Mouse (Mus musculus): Measurements from ENCODE around the gene Tceal3. TPM values are rescaled to one million over a fixed set of nuclear protein-coding genes. Genes with fewer than 3 reads are reported as not detected.
"Not testable (repeated sequence)": the region's sequence is repeated elsewhere in the genome, so short reads cannot be mapped to it uniquely, and the experiment has no call there.

Gene Tceal3
- total RNA-seq, 2 experiments from 2014 or later = 0.52 to 1.2 TPM

DNA sequence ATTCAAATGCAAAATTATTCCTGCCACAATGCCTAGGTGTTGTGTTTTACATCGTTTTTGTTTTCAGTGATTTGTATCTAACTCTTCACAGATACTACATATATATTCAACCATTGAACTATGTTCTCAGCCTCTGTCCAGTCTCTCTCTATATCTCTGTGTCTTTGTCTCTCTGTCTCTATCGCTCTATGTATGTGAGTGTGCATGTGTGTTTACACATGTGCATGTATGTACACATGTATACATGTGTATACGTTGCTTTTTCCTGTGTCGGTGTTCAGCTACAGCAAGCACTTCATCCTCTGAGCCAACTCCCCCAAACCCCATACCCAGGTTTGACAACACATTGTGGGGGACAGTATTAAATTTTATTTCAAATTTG is 101.6 kb downstream of the Tceal3 start:
- intact Hi-C loops (cut with DNase I) = no loop called here

DNA sequence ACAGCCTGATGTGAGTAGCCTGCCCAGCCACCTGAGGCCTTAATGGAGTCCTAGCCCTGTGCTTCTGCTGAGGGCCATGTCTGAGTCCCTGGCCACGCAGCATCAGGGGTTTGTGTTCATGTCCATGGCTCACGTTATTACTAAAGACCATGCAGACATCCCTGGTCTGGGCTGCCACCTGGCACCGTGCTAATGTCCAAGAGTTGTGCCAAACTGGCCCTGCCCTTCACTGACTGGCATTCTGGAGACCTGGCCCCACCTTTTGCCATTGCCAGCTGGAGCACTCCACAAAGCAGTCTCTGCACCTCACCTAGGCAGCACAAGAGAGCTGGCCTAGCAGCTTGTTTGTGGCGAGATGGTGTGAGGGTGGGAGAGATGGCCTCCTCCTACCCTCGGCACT is 102.6 kb downstream of the Tceal3 start:
- DNase-seq (ENCODE audit: low spot score) = no peak
- intact Hi-C loops (cut with DNase I) = no loop called here

More for the DNA sequence above, 101.6 kb downstream of the Tceal3 start:
- DNase-seq (ENCODE audit: low spot score) = no peak

DNA sequence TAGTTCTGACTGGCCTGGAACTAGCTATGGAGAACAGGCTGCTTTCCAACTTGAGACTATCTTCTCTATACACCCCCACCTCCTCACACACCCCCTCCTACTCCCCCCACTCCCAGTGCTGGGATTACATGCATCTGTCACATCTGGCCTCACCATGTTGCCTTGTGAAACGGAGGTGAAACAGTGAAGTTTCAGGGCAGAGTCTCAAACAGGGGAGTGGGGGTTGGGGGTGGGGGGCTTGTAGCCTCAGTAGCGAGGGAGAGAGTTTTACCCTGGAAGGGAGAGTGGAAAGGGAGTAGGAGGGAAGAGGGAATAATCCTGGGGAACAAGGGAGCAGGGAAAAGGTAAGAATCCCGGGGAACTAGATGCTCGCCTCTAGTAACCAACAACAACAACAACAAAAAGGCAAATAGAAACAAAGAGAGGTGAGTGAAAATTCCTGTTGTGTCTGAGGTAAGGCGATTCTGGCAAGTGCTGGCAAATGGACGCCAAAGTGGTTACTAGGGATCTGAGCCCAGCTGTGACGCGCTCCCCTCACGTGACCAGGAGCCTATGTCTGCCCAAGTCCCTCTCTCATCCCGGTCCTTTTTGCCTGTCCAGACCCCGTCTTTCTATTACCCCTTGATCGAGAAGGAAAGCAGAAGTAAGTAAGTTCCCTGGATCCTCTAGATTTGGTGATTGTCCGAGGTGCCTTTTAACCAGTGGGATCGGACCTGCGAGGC is 117.0 kb downstream of the Tceal3 start, which contains the start of gene Tceal1:
TSS of gene Tceal1 (plus strand) at position 537 of the 722 bp plus-strand sequence.
- DNase-seq (ENCODE audit: low spot score) = peak; percentile 26
- intact Hi-C loops (cut with DNase I) = loop anchor here (5.0 kb wide), 1 partner anchor 385 kb away; no protein-coding TSS in a partner anchor

DNA sequence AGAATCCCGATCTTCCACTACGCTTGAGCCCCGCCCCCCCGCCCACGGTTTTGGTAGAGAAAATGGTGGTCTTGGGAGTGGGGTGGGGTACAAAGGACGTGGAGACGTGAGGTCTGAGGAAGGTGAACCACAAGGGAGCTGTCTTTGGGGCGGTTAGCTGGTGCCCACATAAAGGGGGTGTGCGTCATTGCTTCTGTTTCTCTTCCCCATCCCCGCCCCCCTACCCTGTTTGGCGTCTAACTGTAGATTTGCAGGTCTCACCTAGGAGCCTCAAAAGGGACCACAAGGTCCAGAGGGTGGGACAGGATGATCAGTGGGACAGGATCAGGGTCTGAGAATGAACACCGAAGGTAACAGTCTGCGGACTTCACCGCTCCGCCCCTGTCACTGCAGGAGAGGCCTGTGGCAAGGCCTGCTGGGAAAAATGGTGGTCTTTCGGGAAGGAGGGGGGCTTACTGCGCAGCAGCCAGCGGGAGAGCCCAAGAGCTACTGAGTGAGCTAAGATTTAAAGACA is 117.6 kb downstream of the Tceal3 start:
- DNase-seq (ENCODE audit: low spot score) = peak; percentile 1
- intact Hi-C loops (cut with DNase I) = loop anchor here (5.0 kb wide), 1 partner anchor 386 kb away; no protein-coding TSS in a partner anchor

DNA sequence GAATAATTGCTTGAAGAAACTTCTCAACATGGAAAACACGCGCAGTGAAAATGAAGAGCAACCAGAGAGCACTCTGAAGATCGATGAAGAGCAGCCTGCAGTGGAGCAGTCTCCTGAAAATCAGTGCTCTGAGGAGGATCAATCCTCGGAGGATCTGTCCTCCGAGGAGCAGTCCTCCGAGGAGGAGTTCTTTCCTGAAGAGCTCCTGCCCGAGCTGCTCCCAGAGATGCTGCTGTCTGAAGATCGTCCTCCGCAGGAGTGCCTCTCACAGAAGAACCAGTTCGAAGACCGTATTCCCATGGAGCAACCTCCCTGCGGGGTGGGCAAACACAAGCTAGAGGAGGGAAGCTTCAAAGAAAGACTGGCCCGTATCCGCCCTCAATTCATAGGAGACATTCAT is 118.1 kb downstream of the Tceal3 start:
- intact Hi-C loops (cut with DNase I) = loop anchor here (5.0 kb wide), 1 partner anchor 386 kb away; no protein-coding TSS in a partner anchor
- DNase-seq (ENCODE audit: low spot score) = no peak

DNA sequence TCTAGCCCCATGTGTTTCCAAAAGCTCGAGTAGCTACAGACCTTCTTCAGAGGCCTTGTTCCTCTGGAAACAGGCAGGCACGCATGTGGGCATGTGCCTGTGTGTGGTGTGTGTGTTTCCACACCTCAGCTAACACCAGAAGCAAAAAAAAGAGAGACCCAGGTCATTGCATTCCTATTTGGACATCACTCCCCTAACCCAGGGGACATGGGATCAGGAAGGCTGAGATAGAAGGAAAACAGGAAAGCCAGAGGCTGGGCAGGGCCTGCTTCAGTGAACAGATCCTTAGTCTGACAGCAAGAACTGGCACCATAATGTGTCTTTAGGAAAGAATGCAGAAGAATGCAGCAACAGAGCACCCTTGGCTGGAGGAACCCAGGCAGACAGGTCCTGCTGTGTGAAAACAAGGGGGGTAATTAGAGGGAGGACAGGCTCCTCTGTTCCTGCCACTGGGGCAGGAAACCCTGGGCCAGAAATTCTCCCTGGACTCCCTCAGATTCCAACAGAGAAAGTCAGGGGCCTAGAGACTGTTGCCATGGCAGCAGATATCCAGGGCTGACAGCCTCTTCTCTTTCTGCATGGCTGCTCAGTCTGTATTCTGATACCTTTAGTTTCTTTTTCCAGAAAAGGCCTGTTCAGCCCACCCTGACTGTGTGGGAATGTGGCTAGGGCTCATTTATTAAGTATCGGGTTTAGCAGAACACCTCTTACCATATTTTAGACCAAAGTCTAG is 124.3 kb downstream of the Tceal3 start:
- DNase-seq (ENCODE audit: low spot score); intact Hi-C loops (cut with DNase I): not testable (repeated sequence)

Other genes starting within 250 kb of the Tceal3 start
- gene Kir3dl1, start 72.8 kb upstream of the Tceal3 start, total RNA-seq (2021) = not detected
- gene Kir3dl2, start 46.8 kb upstream of the Tceal3 start, total RNA-seq (2021) = not detected
- 1 to 10 TPM; 3.7 to 4.6 TPM for gene Tceal1, start 117.1 kb downstream of the Tceal3 start, total RNA-seq (2021)
- gene Morf4l2, start 152.8 kb downstream of the Tceal3 start, total RNA-seq (2021) = 100 to 1,000 TPM in 1 of 2 experiments, 10 to 100 TPM in 1; 89.8 to 107 TPM
- gene Glra4, start 189.3 kb downstream of the Tceal3 start, total RNA-seq (2021) = not detected
- gene Plp1, start 231.8 kb downstream of the Tceal3 start, total RNA-seq (2021) = 1 to 10 TPM; 3.0 to 3.6 TPM